Mouse (Mus musculus): Measurements from ENCODE around the gene 1700025G04Rik.

GRCm38 (mm10) chr1:151955866-151956265, 134.1 kb downstream of the 1700025G04Rik start:
- TF ChIP-seq CTCF (IDR thresholded peaks at IDR 0.05) (no peak), EP300 (IDR thresholded peaks at IDR 0.05) (no peak)

Measured in lung, postnatal 0 days (tissue).